Mouse (Mus musculus): Measurements from ENCODE around the gene Abcc9. TPM values are rescaled to one million over a fixed set of nuclear protein-coding genes. Genes with fewer than 3 reads are reported as not detected.

The Abcc9 gene
- 0.18 TPM in 1 of 4 replicates, not detected in the others for total RNA-seq (2023)

GRCm38 (mm10) chr6:142701652-142702637 is at the start of gene Abcc9:
Gene Abcc9 (minus strand): TSS chr6:142702315.

GRCm38 (mm10) chr6:142571055-142571618 is 131.0 kb downstream of the Abcc9 start, which contains the start of gene Kcnj8:
Gene Kcnj8 (minus strand): TSS chr6:142571614.

Other genes with a start within 250 kb of the Abcc9 start
- not detected in 4 replicates for gene Gys2, start 229.2 kb downstream of the Abcc9 start, total RNA-seq (2023)
- gene Ldhb, start 194.4 kb downstream of the Abcc9 start, total RNA-seq (2023), result 1.1 to 2.2 TPM in 2 of 4 replicates, not detected in the others
- gene Kcnj8, start 130.7 kb downstream of the Abcc9 start, total RNA-seq (2023), result not detected in 4 replicates
- 38.9 to 46.5 TPM (median 42.0 TPM) in 4 replicates for gene Cmas, start 54.4 kb upstream of the Abcc9 start, total RNA-seq (2023)
- gene Sult6b2, start 102.2 kb upstream of the Abcc9 start, total RNA-seq (2023), result not detected in 4 replicates

All from B cell, adult 62 days (primary cell).